Mouse (Mus musculus) E14TG2a.4 (cell line): ENCODE data around the gene Slc9a9.

ENCODE experiments used
- CTCF ChIP-seq: conservative IDR thresholded peaks from 2 replicates; pipeline ENCODE4 v1.5.1; 2014; ENCODE audit warnings: low read length
- NANOG ChIP-seq: IDR thresholded peaks from 2 replicates; pipeline ENCODE4 v1.6.1; 2014; ENCODE audit warnings: borderline replicate concordance, low read length, mixed read lengths
- POU5F1 ChIP-seq: IDR thresholded peaks from 2 replicates; pipeline ENCODE4 v1.6.1; 2014; ENCODE audit warnings: low read length, borderline replicate concordance

DNA sequence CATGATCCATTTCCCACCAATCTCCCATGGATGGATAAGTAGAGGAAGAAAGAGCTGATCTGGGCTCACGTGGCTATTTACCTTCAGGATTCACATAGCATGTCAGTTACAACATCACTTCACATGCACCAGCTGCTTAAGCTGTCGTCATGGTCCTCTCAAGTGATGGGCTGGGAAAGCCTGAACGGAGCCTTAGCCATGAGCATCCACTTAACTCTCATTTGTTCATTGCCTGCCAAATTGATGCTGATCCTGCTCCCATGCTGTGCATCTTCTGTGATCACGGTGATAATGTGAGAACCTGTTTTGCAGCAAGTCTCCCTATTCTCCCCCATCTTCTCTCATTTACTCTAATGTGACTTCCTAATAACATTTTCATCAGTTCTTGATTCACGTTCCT is 441.1 kb downstream of the Slc9a9 start:
- TF ChIP-seq CTCF, result no peak
- no peak for TF ChIP-seq NANOG
- no peak for TF ChIP-seq POU5F1
